In the genomic region with DNA sequence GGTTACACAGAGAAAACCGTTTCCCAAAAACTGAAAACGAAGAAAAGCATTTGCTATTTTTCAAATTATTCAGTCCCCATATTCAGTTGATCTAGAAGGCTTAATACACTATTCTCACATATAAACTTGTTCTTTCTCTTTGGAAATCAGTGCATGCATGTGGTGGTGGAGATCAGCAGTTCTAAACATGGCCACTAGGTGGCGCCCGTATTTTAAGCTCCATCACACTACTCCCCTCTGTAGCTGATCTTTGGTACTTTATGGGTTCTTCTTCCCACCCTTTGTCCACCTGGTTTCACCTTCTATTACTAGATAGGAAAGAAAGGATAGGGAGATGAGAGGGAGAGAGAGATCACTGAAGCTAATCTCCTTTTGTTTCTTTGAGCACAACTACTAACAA, we compare ENCODE assay signal across 8 mouse cellular contexts. TPM values are rescaled to one million over a fixed set of nuclear protein-coding genes. Genes with fewer than 3 reads are reported as not detected.
DNase-seq lines count a peak whose midpoint lies in the region; ATAC-seq and TF ChIP-seq lines count a peak whose summit lies in the region.
"Had no signal": no experiment of that assay in that cellular context is flagged by ENCODE, and none has a peak within 500 bp of the region (broad histone marks: within the 10 kb centered on the region; RNA-seq: fewer than 3 reads in every experiment).

No protein-coding gene starts in this region.

- 15% methylated on average over 4 of the region's 4 CpGs for WGBS in heart, embryonic 12.5 days

- no peak overlapping the region for H3K9ac ChIP-seq in ES-E14 (ENCODE audit: insufficient read depth, low read depth, low read length, poor library complexity, severe bottlenecking)
- H3K9ac ChIP-seq in heart, embryonic 12.5 days: no peak overlapping the region

- in situ Hi-C loops in ES-E14 (cut with MboI; ENCODE audit: low sequenced_read_pairs in 2 of 2, unreplicated experiment in 2 of 2): no loop called here

- peaks cover 62% of the 10 kb centered on the region for H3K36me3 ChIP-seq in ES-E14 (ENCODE audit: control insufficient read depth, insufficient read depth, low read length, poor library complexity, severe bottlenecking)
- H3K36me3 ChIP-seq in heart, embryonic 12.5 days: peaks cover 90% of the 10 kb centered on the region

- no peaks in the 10 kb centered on the region for H3K4me1 ChIP-seq in ES-E14 (ENCODE audit: control insufficient read depth in 2 of 2, insufficient read depth in 2 of 2, low read length in 2 of 2, poor library complexity in 1 of 2)
- H3K4me1 ChIP-seq in heart, embryonic 12.5 days (replicated peaks): 0 out of 2 replicates have a peak, but pooled peaks cover 12% of the 10 kb centered on the region
- H3K4me1 ChIP-seq: megakaryocyte, embryonic 14.5 days had no signal

- H3K27ac ChIP-seq in ES-E14 (ENCODE audit: insufficient read depth, low read depth, low read length, poor library complexity, severe bottlenecking): no peak overlapping the region
- no peak overlapping the region for H3K27ac ChIP-seq in heart, embryonic 12.5 days (ENCODE audit: poor library complexity, severe bottlenecking)

- H3K9me3 ChIP-seq in ES-E14 (ENCODE audit: control insufficient read depth, insufficient read depth, low read depth, low read length): no peaks in the 10 kb centered on the region
- H3K9me3 ChIP-seq in heart, embryonic 12.5 days (replicated peaks): no peaks in the 10 kb centered on the region
- H3K9me3 ChIP-seq: megakaryocyte, embryonic 14.5 days had no signal

- peak; percentile 71; the same call in 1 of the 2 replicates for ATAC-seq in heart, embryonic 12.5 days (ENCODE audit: insufficient number of reproducible peaks, low FRiP score)
- peak; percentile 77 for ATAC-seq in megakaryocyte, adult 5-6 weeks (ENCODE audit: poor library complexity, severe bottlenecking)

- no peak overlapping the region for H3K4me3 ChIP-seq in ES-E14 (ENCODE audit: insufficient read depth in 1 of 2, low read depth in 1 of 2, low read length in 2 of 2, poor library complexity in 1 of 2, severe bottlenecking in 1 of 2)
- H3K4me3 ChIP-seq in heart, embryonic 12.5 days: no peak overlapping the region
- H3K4me3 ChIP-seq: megakaryocyte, embryonic 14.5 days had no signal

- no peak overlapping the region for H3K4me2 ChIP-seq in heart, embryonic 12.5 days

- no peaks in the 10 kb centered on the region for H3K27me3 ChIP-seq in heart, embryonic 12.5 days (replicated peaks)
- H3K27me3 ChIP-seq: megakaryocyte, embryonic 14.5 days had no signal

- peak; percentile 72 for DNase-seq in ES-E14 (ENCODE audit: low read depth, low spot score)
- peak; percentile 75 to 79 for DNase-seq in adrenal gland, adult 18-20 months (ENCODE audit: low spot score in 2 of 2)
- DNase-seq in embryo, embryonic 11 days: peak; percentile 82
- peak; percentile 79 to 86 for DNase-seq in layer of hippocampus, postnatal 10 days (ENCODE audit: low spot score in 2 of 2)
- DNase-seq in right cerebral cortex, postnatal 25 days: peak; percentile 57

TF ChIP-seq in ES-E14, 5 proteins besides CTCF, POLR2A, EP300 and RAD21:
- TF ChIP-seq ZNF384 (IDR thresholded peaks at IDR 0.05; ENCODE audit: low read depth, low read length) (no peak), ZC3H11A (IDR thresholded peaks at IDR 0.05; ENCODE audit: borderline replicate concordance, low read depth, low read length) (no peak), HCFC1 (IDR thresholded peaks at IDR 0.05; ENCODE audit: borderline replicate concordance, insufficient read depth, low read length) (no peak), CHD2 (IDR thresholded peaks at IDR 0.05; ENCODE audit: low read depth, low read length) (no peak), MAFK (IDR thresholded peaks at IDR 0.05; ENCODE audit: insufficient read depth, low read depth, low read length) (no peak)

RNA-seq across cellular contexts. Expression of a gene that starts 12.4 kb away (rescaled TPM):
- total RNA-seq in ES-E14 (2012; rRNA removed): 20.2 and 28.5 TPM in 2 replicates
- total RNA-seq in adrenal gland, adult 18-20 months (2021): 10 to 100 TPM in 1 of 2 experiments, 1 to 10 TPM in 1; 8.4 to 10.1 TPM
- 15.3 and 15.8 TPM in 2 replicates for polyA plus RNA-seq in heart, embryonic 12.5 days (2016; fragmentation: Nextera tagmentation; extraction: Ambion mirVana)
- 10 to 100 TPM; 16.6 to 22.4 TPM for total RNA-seq in layer of hippocampus, postnatal 10 days (2021)
- 4.8 and 5.6 TPM in 2 replicates for total RNA-seq in megakaryocyte, adult 5-6 weeks (2015)
- 3.5 and 5.3 TPM in 2 replicates for total RNA-seq in megakaryocyte, adult 5-6 weeks (2017)

RNA-seq across cellular contexts. Expression of a gene that starts 18.1 kb away (rescaled TPM):
- total RNA-seq in ES-E14 (2012; rRNA removed): 26.7 and 31.9 TPM in 2 replicates
- 10 to 100 TPM; 86.2 to 86.3 TPM for total RNA-seq in adrenal gland, adult 18-20 months (2021)
- 71.7 and 73.4 TPM in 2 replicates for polyA plus RNA-seq in heart, embryonic 12.5 days (2016; fragmentation: Nextera tagmentation; extraction: Ambion mirVana)
- total RNA-seq in layer of hippocampus, postnatal 10 days (2021): 100 to 1,000 TPM; 143 to 145 TPM
- 82.9 and 91.4 TPM in 2 replicates for total RNA-seq in megakaryocyte, adult 5-6 weeks (2015)
- total RNA-seq in megakaryocyte, adult 5-6 weeks (2017): 140 and 141 TPM in 2 replicates

RNA-seq across cellular contexts. Expression of a gene that starts 37.1 kb away (rescaled TPM):
- 38.4 and 42.0 TPM in 2 replicates for total RNA-seq in ES-E14 (2012; rRNA removed)
- total RNA-seq in adrenal gland, adult 18-20 months (2021): 10 to 100 TPM; 42.3 to 51.8 TPM
- 17.0 and 17.7 TPM in 2 replicates for polyA plus RNA-seq in heart, embryonic 12.5 days (2016; fragmentation: Nextera tagmentation; extraction: Ambion mirVana)
- 10 to 100 TPM; 47.1 to 49.2 TPM for total RNA-seq in layer of hippocampus, postnatal 10 days (2021)
- total RNA-seq in megakaryocyte, adult 5-6 weeks (2015): 51.2 and 64.5 TPM in 2 replicates
- total RNA-seq in megakaryocyte, adult 5-6 weeks (2017): 21.0 and 26.3 TPM in 2 replicates
